ENCODE assay signal across 10 mouse cellular contexts in the genomic region with DNA sequence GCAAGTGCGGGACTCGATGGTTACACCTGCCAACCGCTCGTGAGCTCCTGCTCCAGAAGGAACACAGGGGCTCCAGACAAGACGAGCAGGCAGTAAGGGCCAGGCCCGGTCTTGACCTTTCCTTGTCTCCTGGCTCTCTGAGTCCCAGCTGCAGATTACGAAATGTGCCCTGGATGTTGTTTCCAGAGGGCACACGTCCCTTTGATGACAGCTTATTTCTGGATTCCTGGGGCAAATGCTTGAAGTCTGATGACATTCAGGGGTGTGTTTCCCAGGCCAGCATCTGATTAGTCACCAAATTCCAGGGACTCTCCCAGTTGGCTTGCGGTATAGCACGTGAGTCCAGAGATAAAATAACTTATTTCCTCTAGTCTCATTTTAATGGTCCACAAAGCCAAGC.
DNase-seq lines count a peak whose midpoint lies in the region; ATAC-seq and TF ChIP-seq lines count a peak whose summit lies in the region.
"Had no signal": no experiment of that assay in that cellular context is flagged by ENCODE, and none has a peak within 500 bp of the region (broad histone marks: within the 10 kb centered on the region; RNA-seq: fewer than 3 reads in every experiment).

No protein-coding gene starts in this region.

- peaks cover 53% of the 10 kb centered on the region for H3K79me2 ChIP-seq in myocyte (ENCODE audit: control insufficient read depth, insufficient read depth)

- no peaks in the 10 kb centered on the region for H3K36me3 ChIP-seq in liver, embryonic 16.5 days (ENCODE audit: control insufficient read depth, insufficient read depth)
- no peaks in the 10 kb centered on the region for H3K36me3 ChIP-seq in myocyte (ENCODE audit: control insufficient read depth, insufficient read depth)
- H3K36me3 ChIP-seq: limb, embryonic 15.5 days had no signal

- no peak overlapping the region for H3K4me2 ChIP-seq in liver, embryonic 16.5 days (ENCODE audit: low read depth, low read length)
- peak overlapping the region; percentile 97 for H3K4me2 ChIP-seq in myocyte (ENCODE audit: low read depth)
- H3K4me2 ChIP-seq: limb, embryonic 15.5 days had no signal

- H3K4me1 ChIP-seq in liver, embryonic 16.5 days (ENCODE audit: control insufficient read depth, low read depth, low read length): peaks cover 6% of the 10 kb centered on the region

- no peak for DNase-seq in liver
- DNase-seq in embryo, embryonic 10.5 days (ENCODE audit: low spot score): peak; percentile 25
- DNase-seq in heart, postnatal 36 days: peak; percentile 56 to 72
- DNase-seq in cerebellum, adult 11-12 months: no peak
- no peak for DNase-seq in c-Kit-positive CD71-positive TER-119-positive erythroid progenitor cells, embryonic 14.5 days (ENCODE audit: low spot score)
- no peak for DNase-seq in left cerebral cortex, adult 8-10 months (ENCODE audit: low spot score in 2 of 2)

- no peaks in the 10 kb centered on the region for H3K9me3 ChIP-seq in liver, embryonic 16.5 days (replicated peaks; ENCODE audit: control insufficient read depth, low read length)
- H3K9me3 ChIP-seq: limb, embryonic 15.5 days had no signal

- H3K27ac ChIP-seq in liver, embryonic 16.5 days (ENCODE audit: low read length): no peak overlapping the region
- H3K27ac ChIP-seq: limb, embryonic 15.5 days had no signal

- WGBS in liver, embryonic 16.5 days (ENCODE audit: insufficient replicate concordance): 53% methylated on average over 10 of the region's 10 CpGs

- no peak overlapping the region for H3ac ChIP-seq in myocyte (ENCODE audit: control insufficient read depth, insufficient read length)

- TF ChIP-seq POLR2A in myocyte (IDR thresholded peaks at IDR 0.05; ENCODE audit: insufficient read length, low read depth): peak; percentile 27

- peak; percentile 52 for ATAC-seq in liver, embryonic 16.5 days (ENCODE audit: low read depth)

- no peak overlapping the region for H3K4me3 ChIP-seq in liver, embryonic 16.5 days (ENCODE audit: low read depth, low read length)
- H3K4me3 ChIP-seq in myocyte: peak overlapping the region; percentile 5
- H3K4me3 ChIP-seq: erythroblast, embryonic 14.5 days; limb, embryonic 15.5 days had no signal

- H3K9ac ChIP-seq in liver, embryonic 16.5 days (ENCODE audit: low read depth, low read length): no peak overlapping the region
- H3K9ac ChIP-seq: limb, embryonic 15.5 days had no signal

- no peaks in the 10 kb centered on the region for H3K27me3 ChIP-seq in liver, embryonic 16.5 days (ENCODE audit: control insufficient read depth, insufficient read depth, low read depth, low read length)
- H3K27me3 ChIP-seq in myocyte (ENCODE audit: control insufficient read depth, insufficient read depth, insufficient read length): no peaks in the 10 kb centered on the region
- H3K27me3 ChIP-seq: limb, embryonic 15.5 days had no signal

- intact Hi-C loops in heart, postnatal 36 days (cut with DNase I): no loop called here

TF ChIP-seq in myocyte, 11 proteins besides CTCF, POLR2A, EP300 and RAD21:
- TF ChIP-seq TCF12 (IDR thresholded peaks at IDR 0.05; ENCODE audit: insufficient read depth, poor library complexity, severe bottlenecking): peak; percentile 86
- TF ChIP-seq MYOG (IDR thresholded peaks at IDR 0.05; ENCODE audit: control insufficient read depth in 1 of 3, insufficient read depth in 1 of 3, insufficient read length in 2 of 3, low read depth in 2 of 3): peak in 2 of 3 experiments; percentile 42 to 90
- TF ChIP-seq SRF (IDR thresholded peaks at IDR 0.05; ENCODE audit: control insufficient read depth, insufficient read length, low read depth): peak; percentile 31
- peak; percentile 1 to 84 (median 63) for TF ChIP-seq MYOD1 (IDR thresholded peaks at IDR 0.05; ENCODE audit: control insufficient read depth in 1 of 3, insufficient read length in 2 of 3, low read depth in 2 of 3)
- TF ChIP-seq E2F4 (IDR thresholded peaks at IDR 0.05; ENCODE audit: insufficient read depth): no peak
- no peak for TF ChIP-seq MAX (IDR thresholded peaks at IDR 0.05; ENCODE audit: low read depth)
- TF ChIP-seq CEBPB (IDR thresholded peaks at IDR 0.05; ENCODE audit: insufficient read depth, poor library complexity, severe bottlenecking): peak; percentile 97
- TF ChIP-seq USF1 (IDR thresholded peaks at IDR 0.05; ENCODE audit: low read depth): peak; percentile 81
- TF ChIP-seq TCF3 (IDR thresholded peaks at IDR 0.05; ENCODE audit: insufficient read length, low read depth): peak; percentile 47
- no peak for TF ChIP-seq REST (IDR thresholded peaks at IDR 0.05; ENCODE audit: insufficient read depth, insufficient read length)
- TF ChIP-seq POLR2AphosphoS2 (IDR thresholded peaks at IDR 0.05; ENCODE audit: insufficient read length, low read depth): peak; percentile 40
TF ChIP-seq in myocyte: peak in this region for 8.

Comparison
In these comparisons a context has a peak if more than half of its experiments do, and no peak if none do; other contexts are left out.
1. DNase-seq: peak in embryo, embryonic 10.5 days (single experiment) and heart, postnatal 36 days (2 of 2); none in liver (single experiment), cerebellum, adult 11-12 months (single experiment), c-Kit-positive CD71-positive TER-119-positive erythroid progenitor cells, embryonic 14.5 days (single experiment) and left cerebral cortex, adult 8-10 months (0 of 2).